Mouse (Mus musculus) E14TG2a.4 (cell line): ENCODE data around the gene Tns3.

Experiments
- CTCF ChIP-seq: conservative IDR thresholded peaks from 2 replicates; pipeline ENCODE4 v1.5.1; 2014; ENCODE audit warnings: low read length
- NANOG ChIP-seq: IDR thresholded peaks from 2 replicates; pipeline ENCODE4 v1.6.1; 2014; ENCODE audit warnings: borderline replicate concordance, low read length, mixed read lengths
- POU5F1 ChIP-seq: IDR thresholded peaks from 2 replicates; pipeline ENCODE4 v1.6.1; 2014; ENCODE audit warnings: low read length, borderline replicate concordance

GRCm38 (mm10) chr11:8593172-8593571 lies 71.2 kb downstream of the Tns3 start:
- TF ChIP-seq CTCF (no peak), POU5F1 (no peak), NANOG (no peak)
